Mouse (Mus musculus) heart, embryonic 15.5 days (tissue): ENCODE data around the gene Arhgef40. TPM values are rescaled to one million over a fixed set of nuclear protein-coding genes. Genes with fewer than 3 reads are reported as not detected.
A peak's percentile ranks its signal among the peaks of the same experiment; 100 is the strongest.

ENCODE experiments used
- ATAC-seq: fragments of 200-750 bp; cut with Nextera tagmentation; replicated peaks from 2 replicates; pipeline ENCODE4 v1.8.0; 2017; ENCODE audit warnings: low read depth, moderate TSS enrichment; ENCODE audit not compliant: insufficient number of reproducible peaks, insufficient read depth, low FRiP score
- H3K27ac ChIP-seq: fragments of 300-500 bp; sonication (generic); 2 replicates; pipeline ENCODE4 v1.5.1; 2015; ENCODE audit warnings: mild to moderate bottlenecking, inconsistent platforms
- H3K27me3 ChIP-seq: fragments of 300-500 bp; sonication (generic); 2 replicates; pipeline ENCODE4 v1.6.1; 2015; ENCODE audit warnings: inconsistent platforms
- H3K36me3 ChIP-seq: fragments of 300-500 bp; sonication (generic); 2 replicates; pipeline ENCODE4 v1.6.1; 2015; ENCODE audit warnings: mild to moderate bottlenecking, inconsistent platforms
- H3K4me1 ChIP-seq: fragments of 300-500 bp; sonication (generic); replicated peaks from 2 replicates; pipeline ENCODE4 v1.6.1; 2015; ENCODE audit warnings: inconsistent platforms
- H3K4me2 ChIP-seq: fragments of 300-500 bp; sonication (generic); 2 replicates; pipeline ENCODE4 v1.6.1; 2015; ENCODE audit warnings: inconsistent platforms, mild to moderate bottlenecking, moderate library complexity
- H3K4me3 ChIP-seq: fragments of 300-500 bp; sonication (generic); 2 replicates; pipeline ENCODE4 v1.5.1; 2015; ENCODE audit warnings: mild to moderate bottlenecking, inconsistent platforms
- H3K9ac ChIP-seq: fragments of 300-500 bp; sonication (generic); 2 replicates; pipeline ENCODE4 v1.6.1; 2015; ENCODE audit warnings: mild to moderate bottlenecking, inconsistent platforms
- H3K9me3 ChIP-seq: fragments of 300-500 bp; sonication (generic); replicated peaks from 2 replicates; pipeline ENCODE4 v1.6.1; 2016; ENCODE audit warnings: inconsistent platforms
- WGBS: fragments of 180-500 bp; shearing (Covaris S2); methylation state at CpG from one replicate; pipeline ENCODE4 v1.1.7; 2015; ENCODE audit warnings: mixed read lengths; 5-methylcytosine and 5-hydroxymethylcytosine counted together
- polyA plus RNA-seq: library from polyadenylated mRNA; unstranded; fragments of >200 nt; fragmentation: Nextera tagmentation; extraction: Ambion mirVana; gene quantifications from 2 replicates; pipeline ENCODE4 v1.2.1, GENCODE M21; 2015

Gene Arhgef40
- polyA plus RNA-seq, 1 experiment from 2014 or later, result 51.8 TPM

GRCm38 (mm10) chr14:52013021-52013610 is 28.6 kb downstream of the Arhgef40 start:
- no peaks in the 10 kb centered on the region for H3K27me3 ChIP-seq
- H3K4me2 ChIP-seq, result peak overlapping the region; percentile 70
- 70% methylated on average over 8 of the region's 8 CpGs for WGBS
- H3K27ac ChIP-seq, result peak overlapping the region; percentile 98
- peaks cover 11% of the 10 kb centered on the region for H3K36me3 ChIP-seq
- no peak for ATAC-seq
- peaks cover 63% of the 10 kb centered on the region for H3K4me1 ChIP-seq
- H3K4me3 ChIP-seq, result peak overlapping the region; percentile 70
- peak overlapping the region; percentile 79 for H3K9ac ChIP-seq
- no peaks in the 10 kb centered on the region for H3K9me3 ChIP-seq

GRCm38 (mm10) chr14:52013771-52014219 is 29.3 kb downstream of the Arhgef40 start:
- H3K4me2 ChIP-seq, result peak overlapping the region; percentile 70
- H3K9ac ChIP-seq, result peak overlapping the region; percentile 79
- under 1% methylated on average over 24 of the region's 24 CpGs for WGBS
- peak overlapping the region; percentile 98 for H3K27ac ChIP-seq
- H3K36me3 ChIP-seq, result peaks cover 4% of the 10 kb centered on the region
- peaks cover 61% of the 10 kb centered on the region for H3K4me1 ChIP-seq
- H3K9me3 ChIP-seq, result no peaks in the 10 kb centered on the region
- ATAC-seq, result peak; percentile 33
- no peaks in the 10 kb centered on the region for H3K27me3 ChIP-seq
- H3K4me3 ChIP-seq, result peak overlapping the region; percentile 70

GRCm38 (mm10) chr14:52014271-52014760 is 29.8 kb downstream of the Arhgef40 start:
- Histone ChIP-seq H3K4me1 (peaks cover 61% of the 10 kb centered on the region), H3K9ac (peak overlapping the region; percentile 79), H3K4me2 (peak overlapping the region; percentile 70), H3K4me3 (peak overlapping the region; percentile 70), H3K36me3 (peaks cover under 1% of the 10 kb centered on the region), H3K9me3 (no peaks in the 10 kb centered on the region), H3K27ac (peak overlapping the region; percentile 98), H3K27me3 (no peaks in the 10 kb centered on the region)
- peak; percentile 74 for ATAC-seq
- 4% methylated on average over 22 of the region's 80 CpGs for WGBS

GRCm38 (mm10) chr14:52014761-52015311 is 30.3 kb downstream of the Arhgef40 start:
- peak; percentile 66 for ATAC-seq
- H3K4me3 ChIP-seq, result peak overlapping the region; percentile 70
- peak overlapping the region; percentile 70 for H3K4me2 ChIP-seq
- peak overlapping the region; percentile 98 for H3K27ac ChIP-seq
- H3K27me3 ChIP-seq, result no peaks in the 10 kb centered on the region
- peak overlapping the region; percentile 79 for H3K9ac ChIP-seq
- WGBS, result 0% methylated on average over 19 of the region's 28 CpGs
- no peaks in the 10 kb centered on the region for H3K36me3 ChIP-seq
- peaks cover 57% of the 10 kb centered on the region for H3K4me1 ChIP-seq
- H3K9me3 ChIP-seq, result no peaks in the 10 kb centered on the region

GRCm38 (mm10) chr14:52015445-52016100 is 31.1 kb downstream of the Arhgef40 start, which contains the start of gene Tmem253:
Gene Tmem253, plus strand, starts transcription at chr14:52015658.
- peak within 1 kb of the TSS; percentile 98 for H3K27ac ChIP-seq
- WGBS, result 25% methylated on average over 6 of the region's 6 CpGs
- no peak for ATAC-seq
- peak within 1 kb of the TSS; percentile 79 for H3K9ac ChIP-seq
- H3K36me3 ChIP-seq, result no peaks in the 10 kb centered on the region
- H3K4me1 ChIP-seq, result peaks cover 50% of the 10 kb centered on the region
- H3K4me3 ChIP-seq, result peak within 1 kb of the TSS; percentile 70
- H3K4me2 ChIP-seq, result peak within 1 kb of the TSS; percentile 70
- H3K9me3 ChIP-seq, result no peaks in the 10 kb centered on the region
- H3K27me3 ChIP-seq, result no peaks in the 10 kb centered on the region

- no peak overlapping the region for H3K27ac ChIP-seq
- H3K27me3 ChIP-seq, result no peaks in the 10 kb centered on the region
- H3K4me1 ChIP-seq, result peaks cover 49% of the 10 kb centered on the region
- WGBS, result 87% methylated on average over 13 of the region's 13 CpGs
- H3K9ac ChIP-seq, result no peak overlapping the region
- no peaks in the 10 kb centered on the region for H3K36me3 ChIP-seq
- no peaks in the 10 kb centered on the region for H3K9me3 ChIP-seq
- no peak overlapping the region for H3K4me2 ChIP-seq
- ATAC-seq, result no peak
- no peak overlapping the region for H3K4me3 ChIP-seq
Observed at GRCm38 (mm10) chr14:52016625-52017405, 32.3 kb downstream of the Arhgef40 start.

- H3K9me3 ChIP-seq, result no peaks in the 10 kb centered on the region
- WGBS, result 67% methylated on average over 4 of the region's 4 CpGs
- no peak for ATAC-seq
- no peak overlapping the region for H3K4me3 ChIP-seq
- H3K36me3 ChIP-seq, result no peaks in the 10 kb centered on the region
- H3K27me3 ChIP-seq, result no peaks in the 10 kb centered on the region
- no peak overlapping the region for H3K9ac ChIP-seq
- peaks cover 50% of the 10 kb centered on the region for H3K4me1 ChIP-seq
- H3K27ac ChIP-seq, result no peak overlapping the region
- H3K4me2 ChIP-seq, result no peak overlapping the region
Observed at GRCm38 (mm10) chr14:52017662-52018061, 33.1 kb downstream of the Arhgef40 start.

GRCm38 (mm10) chr14:52018248-52019050 is 33.9 kb downstream of the Arhgef40 start:
- ATAC-seq, result no peak
- peaks cover 50% of the 10 kb centered on the region for H3K4me1 ChIP-seq
- WGBS, result 82% methylated on average over 15 of the region's 15 CpGs
- peak overlapping the region; percentile 100 for H3K27ac ChIP-seq
- peak overlapping the region; percentile 88; the same call in 1 of the 2 replicates for H3K9ac ChIP-seq
- H3K27me3 ChIP-seq, result no peaks in the 10 kb centered on the region
- no peaks in the 10 kb centered on the region for H3K36me3 ChIP-seq
- peak overlapping the region; percentile 81 for H3K4me2 ChIP-seq
- peak overlapping the region; percentile 68 for H3K4me3 ChIP-seq
- no peaks in the 10 kb centered on the region for H3K9me3 ChIP-seq

GRCm38 (mm10) chr14:52019051-52019589 is 34.6 kb downstream of the Arhgef40 start:
- Histone ChIP-seq H3K27me3 (no peaks in the 10 kb centered on the region), H3K27ac (peak overlapping the region; percentile 100), H3K9me3 (no peaks in the 10 kb centered on the region), H3K4me1 (peaks cover 50% of the 10 kb centered on the region), H3K9ac (peak overlapping the region; percentile 88), H3K4me3 (peak overlapping the region; percentile 68), H3K4me2 (peak overlapping the region; percentile 81), H3K36me3 (no peaks in the 10 kb centered on the region)
- ATAC-seq, result peak; percentile 0; the same call in 1 of the 2 replicates
- WGBS, result 29% methylated on average over 12 of the region's 12 CpGs
